Mouse (Mus musculus) limb, embryonic 12.5 days (tissue): ENCODE measurements around the gene Gas8. TPM values are rescaled to one million over a fixed set of nuclear protein-coding genes. Genes with fewer than 3 reads are reported as not detected.

Experiments used
- polyA plus RNA-seq: library from polyadenylated mRNA; unstranded; fragments of >200 nt; fragmentation: Nextera tagmentation; extraction: Ambion mirVana; gene quantifications from 2 replicates; pipeline ENCODE4 v1.2.1, GENCODE M21; 2016

Gene Gas8
- polyA plus RNA-seq, 1 experiment from 2014 or later = 38.8 TPM

Other genes starting within 250 kb of the Gas8 start
- 37.0 and 40.0 TPM in 2 replicates for gene Fanca, start 200.3 kb upstream of the Gas8 start, polyA plus RNA-seq
- gene Spire2, start 186.1 kb upstream of the Gas8 start, polyA plus RNA-seq = 1.4 and 1.8 TPM in 2 replicates
- 149 and 151 TPM in 2 replicates for gene Tcf25, start 145.1 kb upstream of the Gas8 start, polyA plus RNA-seq
- gene Mc1r, start 111.7 kb upstream of the Gas8 start, polyA plus RNA-seq = not detected in 2 replicates
- gene Tubb3, start 107.4 kb upstream of the Gas8 start, polyA plus RNA-seq = 9.1 and 14.4 TPM in 2 replicates
- gene Def8, start 95.3 kb upstream of the Gas8 start, polyA plus RNA-seq = 40.4 and 40.6 TPM in 2 replicates
- gene Afg3l1, start 40.9 kb upstream of the Gas8 start, polyA plus RNA-seq = 69.5 and 72.0 TPM in 2 replicates
- gene Dbndd1, start 3.4 kb upstream of the Gas8 start, polyA plus RNA-seq = 12.7 and 13.5 TPM in 2 replicates
- gene Rhou, start 135.1 kb downstream of the Gas8 start, polyA plus RNA-seq = 7.3 and 8.9 TPM in 2 replicates